Mouse (Mus musculus) heart, embryonic 12.5 days (tissue): ENCODE measurements around the gene Epdr1. TPM values are rescaled to one million over a fixed set of nuclear protein-coding genes. Genes with fewer than 3 reads are reported as not detected.

ENCODE experiments used
- polyA plus RNA-seq: library from polyadenylated mRNA; unstranded; fragments of >200 nt; fragmentation: Nextera tagmentation; extraction: Ambion mirVana; gene quantifications from 2 replicates; pipeline ENCODE4 v1.2.1, GENCODE M21; 2016

Epdr1 gene
- polyA plus RNA-seq, 1 experiment from 2014 or later = 38.0 TPM

Other genes starting within 250 kb of the Epdr1 start
- 90.7 and 93.0 TPM in 2 replicates for gene Stard3nl, start 224.1 kb downstream of the Epdr1 start, polyA plus RNA-seq
- 0.29 and 0.49 TPM in 2 replicates for gene Sfrp4, start 3.2 kb upstream of the Epdr1 start, polyA plus RNA-seq
- not detected in 2 replicates for gene Nme8, start 77.9 kb upstream of the Epdr1 start, polyA plus RNA-seq
- gene Gpr141, start 204.3 kb upstream of the Epdr1 start, polyA plus RNA-seq = 0.09 TPM in 1 of 2 replicates, not detected in the other